Mouse (Mus musculus): ENCODE measurements at regions not wholly inside any gene's neighbourhood (a gene's known extent, or its start where the extent isn't known, plus 50 kb on each side); places are given as distances from the start of the nearest gene placed in this dataset.
"Not testable (repeated sequence)": the region's sequence is repeated elsewhere in the genome, so short reads cannot be mapped to it uniquely, and the experiment has no call there.

GRCm38 (mm10) chr6:143437367-143438271, 270.6 kb downstream of the Etnk1 start:
- DNase-seq (ENCODE audit: low spot score in 2 of 2): no peak

GRCm38 (mm10) chr6:143438272-143438591, 271.2 kb downstream of the Etnk1 start:
- no peak for DNase-seq (ENCODE audit: low spot score in 2 of 2)

- DNase-seq (ENCODE audit: low spot score in 2 of 2): no peak
These were observed 272.5 kb downstream of the Etnk1 start for GRCm38 (mm10) chr6:143439484-143439883.

- DNase-seq (ENCODE audit: low spot score in 2 of 2): no peak
These were observed 273.4 kb downstream of the Etnk1 start for GRCm38 (mm10) chr6:143440237-143440950.

DNA sequence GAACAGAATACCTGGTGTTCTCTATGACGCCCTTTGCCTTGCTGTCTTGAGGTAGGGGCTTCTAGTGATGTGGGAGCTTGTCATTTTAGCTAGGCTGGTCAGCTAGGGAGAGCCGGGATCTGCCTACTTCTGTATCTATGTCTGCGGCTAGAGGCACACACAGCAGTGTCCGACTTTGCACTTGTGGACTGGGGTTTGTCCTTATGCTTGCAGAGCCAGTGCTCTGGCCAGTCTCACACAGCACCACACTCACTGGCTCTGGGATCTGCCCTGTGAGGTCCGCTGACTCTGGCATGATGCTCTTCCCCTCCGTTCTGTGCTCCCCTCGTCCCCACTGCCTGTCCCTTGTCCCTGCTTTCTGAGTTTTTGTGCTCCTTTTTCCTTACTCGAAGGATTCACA, 275.3 kb downstream of the Etnk1 start:
- DNase-seq (ENCODE audit: low spot score in 2 of 2): no peak

DNA sequence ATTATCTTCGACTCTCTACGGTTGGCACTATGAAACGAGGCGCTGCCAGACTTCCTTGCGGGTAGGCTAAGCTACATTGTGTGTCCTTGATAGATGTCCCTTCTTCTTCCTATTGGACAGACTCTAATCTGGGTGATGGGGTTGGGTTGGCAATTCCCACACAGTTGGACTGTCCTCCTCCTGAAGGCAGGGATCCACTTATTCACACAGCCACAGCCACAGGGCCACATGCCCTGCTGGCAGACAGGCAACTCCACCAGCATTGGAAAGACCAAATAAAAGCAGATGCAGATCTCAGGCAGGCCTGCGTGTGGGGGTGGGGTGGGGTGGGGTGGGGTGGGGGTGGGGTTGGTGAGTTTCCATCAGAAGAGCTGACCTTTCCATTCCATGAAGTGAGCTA, 276.4 kb downstream of the Etnk1 start:
- DNase-seq (ENCODE audit: low spot score in 2 of 2): no peak

DNA sequence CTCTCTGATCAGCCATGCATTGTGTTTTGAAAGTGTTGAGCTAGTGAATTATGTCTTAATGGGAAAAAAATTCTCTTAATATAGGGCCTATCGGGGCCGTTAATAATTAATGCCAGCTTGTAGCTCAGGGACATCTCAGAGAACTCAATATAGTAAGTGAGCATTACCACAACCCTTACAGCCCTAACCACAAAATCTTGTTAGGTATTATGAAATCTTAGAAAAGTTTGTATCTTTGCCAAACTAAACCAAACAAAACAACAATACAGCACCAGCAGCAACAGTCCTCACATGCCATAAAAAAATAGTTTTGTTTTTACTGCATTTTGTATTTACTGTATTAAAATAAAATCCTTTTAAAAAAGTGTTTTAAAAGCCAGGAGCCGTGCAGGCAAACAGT, 277.8 kb downstream of the Etnk1 start:
- no peak for DNase-seq (ENCODE audit: low spot score in 2 of 2)

DNA sequence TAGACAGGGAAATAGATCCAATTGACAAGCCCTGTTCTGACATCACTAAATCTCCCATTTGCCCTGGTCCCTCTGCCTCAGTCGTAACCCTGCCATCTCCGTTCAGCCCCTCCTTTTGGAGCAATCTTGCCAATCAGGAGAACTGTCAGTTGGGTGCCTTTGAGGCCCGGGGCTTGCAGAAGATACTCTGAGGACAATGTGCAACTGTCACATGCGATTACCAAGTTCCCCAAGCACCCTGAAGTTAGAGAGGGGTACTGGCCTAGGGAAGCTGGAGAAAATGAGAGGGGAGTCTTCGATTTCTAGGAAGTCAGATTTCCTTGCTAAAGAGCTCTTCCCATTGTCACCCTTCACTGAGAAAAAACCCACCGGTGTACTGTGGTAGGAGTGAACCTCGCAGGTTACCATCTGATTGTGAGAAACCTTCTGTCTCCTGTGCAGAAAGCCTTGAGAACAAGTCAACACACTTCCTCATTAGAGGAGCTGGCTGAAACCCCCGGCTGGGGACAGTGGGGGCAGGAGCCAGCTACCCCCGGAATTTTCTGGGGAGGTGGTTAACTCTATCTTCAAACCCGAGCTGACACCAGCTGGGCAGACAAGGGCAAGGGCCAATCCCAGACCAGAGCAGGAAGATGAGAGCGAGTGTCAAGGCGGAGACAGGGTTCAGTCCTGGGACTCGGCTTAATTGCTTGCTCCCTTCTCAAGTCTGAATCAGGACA, 279.0 kb downstream of the Etnk1 start:
- DNase-seq (ENCODE audit: low spot score in 2 of 2): no peak

DNA sequence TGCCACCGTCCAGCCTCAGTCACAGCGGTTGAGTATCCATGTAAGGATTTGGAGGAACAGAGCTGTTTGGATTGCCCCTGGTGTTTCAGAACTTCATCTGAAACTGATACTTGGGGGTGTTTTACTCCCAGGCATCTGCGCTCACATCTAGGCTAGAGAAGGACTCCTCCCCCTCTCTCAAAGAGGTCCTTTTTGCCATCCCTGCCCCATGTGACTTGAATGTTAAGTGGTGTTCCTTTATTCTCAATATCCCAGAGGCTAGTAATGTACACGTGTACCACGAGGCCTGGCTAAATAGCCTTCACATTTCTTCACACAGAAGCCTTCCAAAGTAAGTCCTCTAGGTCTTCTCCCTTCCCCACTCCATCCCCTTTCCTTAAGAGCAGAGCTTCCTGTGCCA, 280.0 kb downstream of the Etnk1 start:
- DNase-seq (ENCODE audit: low spot score in 2 of 2): no peak

DNA sequence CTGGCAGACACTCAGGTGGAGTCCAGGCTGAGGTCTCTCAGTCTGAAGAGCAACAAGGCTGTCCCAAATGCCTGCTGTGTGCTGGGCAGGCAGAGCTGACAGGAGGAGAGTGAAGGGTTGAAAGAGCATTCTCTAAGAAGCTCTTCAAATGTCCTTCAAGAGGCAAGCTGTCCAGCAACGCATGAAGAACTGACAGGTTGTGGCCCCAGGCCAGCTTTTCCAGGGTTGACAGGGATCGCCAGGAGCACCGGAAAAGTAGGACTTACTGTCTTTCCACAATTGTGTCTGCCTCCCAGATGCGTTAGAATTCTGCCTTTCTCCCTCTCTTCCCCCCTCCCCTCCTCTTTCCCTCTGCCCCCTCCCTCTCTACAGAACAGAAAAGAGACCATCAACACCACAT, 282.1 kb downstream of the Etnk1 start:
- DNase-seq (ENCODE audit: low spot score in 2 of 2): no peak

DNA sequence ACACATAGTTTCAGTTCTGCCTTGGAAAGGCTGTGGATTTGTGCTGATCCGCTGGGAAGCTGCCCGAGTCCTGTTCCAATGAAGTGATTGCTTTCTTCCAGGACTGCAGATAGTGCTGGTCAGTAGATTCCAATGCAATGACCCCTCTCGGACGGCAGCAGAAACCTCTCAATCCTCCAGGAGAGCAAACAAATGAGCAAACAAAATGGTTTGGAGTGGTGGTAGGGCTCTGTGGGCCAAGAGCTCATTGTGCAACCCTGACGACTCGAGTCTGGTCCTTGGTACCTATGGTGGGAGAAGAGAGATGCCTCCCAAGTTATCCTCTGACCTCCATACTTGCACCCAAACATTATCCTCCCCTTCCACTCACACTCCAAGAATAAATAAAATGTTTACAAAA, 284.8 kb downstream of the Etnk1 start:
- DNase-seq (ENCODE audit: low spot score in 2 of 2): no peak

DNA sequence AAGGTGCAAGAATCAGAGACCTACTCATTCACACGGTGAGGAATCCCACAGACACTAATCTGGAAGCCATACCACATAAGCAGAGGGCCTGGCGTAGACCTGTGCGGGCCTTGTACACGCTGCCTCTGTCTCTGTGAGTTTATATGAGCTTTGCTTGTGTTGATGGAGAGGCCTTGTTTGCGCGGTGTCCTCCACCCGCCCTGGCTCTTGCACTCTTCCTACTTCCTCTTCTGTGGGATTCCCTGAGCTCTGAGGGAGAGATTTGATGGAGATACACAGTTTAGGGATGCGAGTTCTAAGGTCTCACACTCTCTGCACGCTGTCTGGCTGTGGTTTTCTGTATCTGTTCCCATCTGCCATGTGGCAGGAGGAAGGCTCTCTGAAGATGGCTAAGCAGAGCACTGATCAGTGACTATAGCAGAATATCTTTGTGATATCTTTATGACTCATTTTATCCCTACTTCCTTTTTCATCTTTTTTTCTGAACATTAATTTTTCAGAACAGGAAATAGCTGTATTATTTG, 287.7 kb downstream of the Etnk1 start:
- no peak for DNase-seq (ENCODE audit: low spot score in 2 of 2)

GRCm38 (mm10) chr6:143464907-143465537, 298.0 kb downstream of the Etnk1 start:
- DNase-seq (ENCODE audit: low spot score in 2 of 2): no peak

GRCm38 (mm10) chr6:143472676-143473075, 305.7 kb downstream of the Etnk1 start:
- not testable (repeated sequence) for DNase-seq (ENCODE audit: low spot score in 2 of 2)

- no peak for DNase-seq (ENCODE audit: low spot score in 2 of 2)
These were observed 307.4 kb downstream of the Etnk1 start for GRCm38 (mm10) chr6:143474396-143474795.

DNA sequence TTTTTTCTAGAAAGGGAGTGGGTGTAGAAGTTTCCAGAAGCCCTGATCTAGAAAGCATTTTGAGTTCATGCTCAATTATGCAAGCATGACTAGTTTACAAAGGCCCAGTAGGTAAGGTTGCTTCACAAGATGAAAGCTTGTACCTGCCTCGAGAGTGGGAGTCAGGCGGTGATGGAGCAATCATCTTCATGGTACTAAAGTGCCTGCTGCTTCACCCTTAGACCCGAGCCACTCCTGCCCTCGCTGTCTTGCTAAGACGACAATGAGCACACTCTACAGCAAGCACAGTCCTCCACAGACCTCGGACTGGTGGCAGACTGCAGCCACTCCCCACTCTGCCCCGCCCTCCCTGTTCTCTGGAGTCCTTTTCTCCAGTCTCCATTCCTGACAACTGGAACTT, 308.3 kb downstream of the Etnk1 start:
- no peak for DNase-seq (ENCODE audit: low spot score in 2 of 2)

DNA sequence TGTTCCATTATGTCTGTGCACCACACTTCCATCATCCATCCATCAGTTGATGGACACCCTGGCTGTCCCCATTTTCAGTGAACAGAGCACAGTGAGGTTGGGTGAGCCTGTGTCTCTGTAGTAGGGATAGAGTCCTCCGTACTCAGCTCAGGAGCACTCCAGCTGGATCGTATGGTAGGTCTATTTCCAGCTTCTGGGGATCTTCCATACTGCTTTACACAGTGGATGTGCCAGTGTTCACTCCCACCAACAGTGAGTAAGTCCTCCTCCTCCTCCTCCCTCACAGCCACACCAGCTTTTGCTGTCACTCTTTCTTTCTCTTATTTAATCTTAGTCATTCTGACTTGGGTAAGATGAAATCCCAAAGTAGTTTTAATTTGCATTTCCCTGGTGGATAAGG, 310.4 kb downstream of the Etnk1 start:
- no peak for DNase-seq (ENCODE audit: low spot score in 2 of 2)

DNA sequence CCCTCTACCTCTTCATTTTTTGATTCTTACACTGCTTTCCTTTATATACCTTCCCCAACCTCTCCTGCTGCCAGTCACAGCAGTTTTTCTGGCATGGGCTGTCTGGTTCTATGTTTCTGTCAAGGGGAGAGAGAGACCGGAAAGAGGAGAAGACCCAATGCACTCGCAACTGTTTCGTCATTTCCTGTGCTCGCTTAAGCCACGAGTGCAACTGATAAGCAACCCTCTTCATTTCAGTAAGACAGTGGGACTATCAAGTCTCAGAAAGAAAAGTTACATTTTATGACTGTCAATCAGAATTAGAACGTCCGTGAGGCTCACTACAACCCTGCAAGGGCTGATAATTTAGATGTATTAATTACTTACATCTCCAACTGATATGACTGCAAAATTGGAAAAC, 312.2 kb downstream of the Etnk1 start:
- DNase-seq (ENCODE audit: low spot score in 2 of 2): no peak

- no peak for DNase-seq (ENCODE audit: low spot score in 2 of 2)
These were observed 312.8 kb downstream of the Etnk1 start for GRCm38 (mm10) chr6:143479701-143480388.

DNA sequence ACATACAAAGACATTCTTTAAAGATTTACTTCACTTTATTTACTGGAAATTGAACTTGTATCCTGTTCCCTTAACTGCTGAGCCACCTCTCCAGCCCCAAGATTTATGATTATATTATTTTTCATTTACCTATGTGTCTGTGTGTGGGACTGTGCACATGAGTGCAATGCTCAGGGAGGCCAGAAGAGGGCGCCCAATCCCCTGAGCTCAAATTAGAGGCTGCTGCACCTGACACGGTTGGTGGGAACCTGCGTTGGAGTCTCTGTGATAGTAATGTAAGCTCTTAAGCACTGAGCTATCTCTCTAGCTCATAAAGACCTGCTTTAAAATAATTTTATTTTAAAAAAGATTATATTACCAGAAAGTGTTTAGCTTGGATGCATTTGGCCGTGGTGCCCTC, 315.3 kb downstream of the Etnk1 start:
- no peak for DNase-seq (ENCODE audit: low spot score in 2 of 2)

- no peak for DNase-seq (ENCODE audit: low spot score in 2 of 2)
These were observed 315.8 kb downstream of the Etnk1 start for GRCm38 (mm10) chr6:143482868-143483267.
